Comparison of ENCODE assay signal across 10 mouse cellular contexts in the genomic region with DNA sequence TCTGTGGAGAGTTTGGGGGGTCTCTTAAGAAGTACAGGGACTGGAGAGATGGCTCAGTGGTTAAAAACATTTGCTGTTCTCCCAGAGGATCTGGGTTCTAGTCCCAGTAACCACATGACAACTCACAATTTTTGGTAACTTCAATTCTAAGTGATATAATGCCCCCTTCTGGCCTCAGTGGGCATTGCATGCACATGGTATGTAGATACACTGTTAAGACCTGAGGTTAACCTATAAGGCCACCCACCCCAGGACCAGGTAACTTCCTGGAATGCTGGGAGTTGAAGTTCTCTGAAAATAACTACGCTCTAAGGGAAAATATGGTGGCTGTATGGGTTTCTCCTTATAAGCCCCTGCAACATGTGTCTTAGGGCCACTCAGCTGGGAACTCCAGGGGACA. TPM values are rescaled to one million over a fixed set of nuclear protein-coding genes. Genes with fewer than 3 reads are reported as not detected.
DNase-seq lines count a peak whose midpoint lies in the region; ATAC-seq and TF ChIP-seq lines count a peak whose summit lies in the region.
"Had no signal": no experiment of that assay in that cellular context is flagged by ENCODE, and none has a peak within 500 bp of the region (broad histone marks: within the 10 kb centered on the region; RNA-seq: fewer than 3 reads in every experiment).

No protein-coding gene starts in this region.

- no peaks in the 10 kb centered on the region for H3K27me3 ChIP-seq in liver, adult 2 months (ENCODE audit: control insufficient read depth, insufficient read depth, low read length)
- no peaks in the 10 kb centered on the region for H3K27me3 ChIP-seq in liver, embryonic 12.5 days (replicated peaks)
- H3K27me3 ChIP-seq: heart, embryonic 13.5 days; limb, embryonic 12.5 days had no signal

- TF ChIP-seq POLR2A in liver, adult 2 months (IDR thresholded peaks at IDR 0.05; ENCODE audit: extremely low read depth, insufficient read depth, low read length): no peak

- H3K4me2 ChIP-seq in liver, embryonic 12.5 days: no peak overlapping the region
- H3K4me2 ChIP-seq: heart, embryonic 13.5 days; limb, embryonic 12.5 days had no signal

- DNase-seq in cerebellum, adult 9-11 months: peak; percentile 22
- DNase-seq in cerebellum, adult 11 months: no peak
- DNase-seq in liver, adult 2 months (ENCODE audit: extremely low read depth, low read depth, low spot score): peak; percentile 32
- DNase-seq in NIH3T3 (ENCODE audit: low read depth): peak; percentile 60
- DNase-seq in naive thymus-derived CD4-positive, alpha-beta T cell, adult 2 months (ENCODE audit: low read depth): peak; percentile 63
- no peak for DNase-seq in layer of hippocampus, postnatal 14 days (ENCODE audit: low spot score in 2 of 2)
- DNase-seq in heart, adult 8-10 months (ENCODE audit: low spot score): no peak

- H3K79me2 ChIP-seq in liver, adult 2 months (ENCODE audit: control insufficient read depth, insufficient read depth, low read length): no peaks in the 10 kb centered on the region

- no peak overlapping the region for H3K27ac ChIP-seq in liver, adult 2 months (replicated peaks; ENCODE audit: insufficient read depth, low read depth, low read length)
- no peak overlapping the region for H3K27ac ChIP-seq in liver, embryonic 12.5 days
- H3K27ac ChIP-seq: heart, embryonic 13.5 days; limb, embryonic 12.5 days had no signal

- H3K36me3 ChIP-seq in liver, adult 2 months (ENCODE audit: control insufficient read depth, insufficient read depth, low read length): no peaks in the 10 kb centered on the region
- H3K36me3 ChIP-seq in liver, embryonic 12.5 days: peaks cover 7% of the 10 kb centered on the region; the same call in 1 of the 2 replicates
- H3K36me3 ChIP-seq: limb, embryonic 12.5 days had no signal

- no peaks in the 10 kb centered on the region for H3K9me3 ChIP-seq in liver, embryonic 12.5 days (replicated peaks)
- H3K9me3 ChIP-seq: heart, embryonic 13.5 days; limb, embryonic 12.5 days had no signal

- peaks cover 2% of the 10 kb centered on the region; the same call in 1 of the 2 replicates for H3K4me1 ChIP-seq in liver, adult 2 months (ENCODE audit: control insufficient read depth, insufficient read depth, low read length)
- H3K4me1 ChIP-seq in liver, embryonic 12.5 days: peaks cover 22% of the 10 kb centered on the region

- no peak overlapping the region for H3K4me3 ChIP-seq in liver, adult 2 months (ENCODE audit: insufficient read depth, low read depth, low read length)
- no peak overlapping the region for H3K4me3 ChIP-seq in liver, embryonic 12.5 days
- H3K4me3 ChIP-seq: heart, embryonic 13.5 days; limb, embryonic 12.5 days had no signal

- no peak for ATAC-seq in liver, embryonic 12.5 days

- no peak overlapping the region for H3K9ac ChIP-seq in liver, adult 2 months (ENCODE audit: low read depth, low read length)
- H3K9ac ChIP-seq in liver, embryonic 12.5 days: no peak overlapping the region
- H3K9ac ChIP-seq: heart, embryonic 13.5 days; limb, embryonic 12.5 days had no signal

- 97% methylated on average over 1 of the region's 1 CpGs for WGBS in liver, adult 2 months
- 71% methylated on average over 1 of the region's 1 CpGs for WGBS in liver, embryonic 12.5 days (ENCODE audit: insufficient replicate concordance)

- TF ChIP-seq CTCF in liver, adult 2 months (IDR thresholded peaks at IDR 0.05; ENCODE audit: low read depth, low read length): peak; percentile 38; the same call in 1 of the 2 replicates

RNA-seq across cellular contexts. Expression of a gene that starts 3.0 kb away (rescaled TPM):
- 3.1 and 3.8 TPM in 2 replicates for total RNA-seq in liver, adult 2 months (2014; rRNA removed)
- polyA plus RNA-seq in liver, adult 2 months (2012; rRNA removed): 9.4 and 14.3 TPM in 2 replicates
- 12.2 and 13.6 TPM in 2 replicates for polyA plus RNA-seq in liver, embryonic 12.5 days (2016; fragmentation: Nextera tagmentation; extraction: Ambion mirVana)
- 1 to 10 TPM; 7.2 to 9.9 TPM for total RNA-seq in layer of hippocampus, postnatal 14 days (2021)
- 1 to 10 TPM; 1.1 to 2.7 (median 1.7) TPM for total RNA-seq in heart, adult 8-10 months (2022)

RNA-seq across cellular contexts. Expression of a gene that starts 24.2 kb away (rescaled TPM):
- total RNA-seq in liver, adult 2 months (2014; rRNA removed): 6.6 and 9.2 TPM in 2 replicates
- polyA plus RNA-seq in liver, adult 2 months (2012; rRNA removed): 14.8 and 18.3 TPM in 2 replicates
- polyA plus RNA-seq in liver, embryonic 12.5 days (2016; fragmentation: Nextera tagmentation; extraction: Ambion mirVana): 1.3 and 1.5 TPM in 2 replicates
- 1 to 10 TPM; 3.0 to 3.1 TPM for total RNA-seq in layer of hippocampus, postnatal 14 days (2021)
- total RNA-seq in heart, adult 8-10 months (2022): 1 to 10 TPM; 3.8 to 5.8 (median 4.5) TPM

Comparison
In these comparisons a context has a peak if more than half of its experiments do, and no peak if none do; other contexts are left out.
1. DNase-seq: peak in cerebellum, adult 9-11 months (single experiment), liver, adult 2 months (single experiment), NIH3T3 (single experiment) and naive thymus-derived CD4-positive, alpha-beta T cell, adult 2 months (single experiment); none in cerebellum, adult 11 months (single experiment), layer of hippocampus, postnatal 14 days (0 of 2) and heart, adult 8-10 months (single experiment).